ENCODE assay signal across 8 mouse cellular contexts in the genomic region with DNA sequence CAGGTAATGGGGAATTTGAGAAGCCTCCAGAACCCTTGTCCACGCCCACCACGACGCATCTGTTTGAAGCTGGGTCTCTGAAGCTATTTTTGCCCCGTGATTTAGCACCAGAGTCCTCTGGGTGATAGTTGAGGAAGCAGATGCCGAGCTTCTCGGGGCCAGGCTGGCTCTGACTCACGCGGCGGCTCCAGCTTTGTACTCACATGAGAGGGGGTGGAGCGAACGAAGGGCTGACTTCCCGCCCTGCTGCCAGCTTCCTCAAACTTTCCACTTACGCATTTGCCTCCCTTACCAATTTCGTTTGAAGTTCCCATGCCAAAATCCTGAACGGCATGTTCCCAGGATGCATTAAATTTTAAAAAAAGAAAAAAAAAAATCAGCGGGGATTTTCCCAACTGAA.
DNase-seq lines count a peak whose midpoint lies in the region; ATAC-seq and TF ChIP-seq lines count a peak whose summit lies in the region.

No protein-coding gene starts in this region.

- TF ChIP-seq POLR2A in cortical plate, adult 2 months (IDR thresholded peaks at IDR 0.05; ENCODE audit: extremely low read depth, insufficient read depth, low read length), result no peak

- H3K4me1 ChIP-seq in cortical plate, adult 2 months (ENCODE audit: control insufficient read depth, insufficient read depth, low read length), result no peaks in the 10 kb centered on the region
- peaks cover 4% of the 10 kb centered on the region for H3K4me1 ChIP-seq in limb, embryonic 11.5 days (ENCODE audit: control insufficient read depth, insufficient read depth, low read length)
- peaks cover 4% of the 10 kb centered on the region; the same call in 1 of the 2 replicates for H3K4me1 ChIP-seq in midbrain, embryonic 11.5 days (ENCODE audit: control insufficient read depth, insufficient read depth, low read length)

- H3K9me3 ChIP-seq in limb, embryonic 11.5 days (ENCODE audit: control insufficient read depth, low read length), result no peaks in the 10 kb centered on the region
- no peaks in the 10 kb centered on the region for H3K9me3 ChIP-seq in midbrain, embryonic 11.5 days (ENCODE audit: control insufficient read depth, low read length)

- H3K27me3 ChIP-seq in limb, embryonic 11.5 days (ENCODE audit: control insufficient read depth, insufficient read depth, low read length), result no peaks in the 10 kb centered on the region
- peaks cover 3% of the 10 kb centered on the region; the same call in 1 of the 2 replicates for H3K27me3 ChIP-seq in midbrain, embryonic 11.5 days (ENCODE audit: control insufficient read depth, insufficient read depth, low read length)

- H3K9ac ChIP-seq in limb, embryonic 11.5 days (ENCODE audit: low read length), result peak overlapping the region; percentile 43; the same call in 1 of the 2 replicates
- H3K9ac ChIP-seq in midbrain, embryonic 11.5 days (ENCODE audit: low read length), result peak overlapping the region; percentile 39

- no peaks in the 10 kb centered on the region for H3K36me3 ChIP-seq in limb, embryonic 11.5 days (ENCODE audit: control insufficient read depth, insufficient read depth, low read length)
- no peaks in the 10 kb centered on the region for H3K36me3 ChIP-seq in midbrain, embryonic 11.5 days (ENCODE audit: control insufficient read depth, insufficient read depth, low read length)

- WGBS in limb, embryonic 11.5 days, result under 1% methylated on average over 16 of the region's 16 CpGs
- WGBS in midbrain, embryonic 11.5 days, result 3% methylated on average over 16 of the region's 16 CpGs

- H3K4me3 ChIP-seq in cortical plate, adult 2 months (ENCODE audit: insufficient read depth, low read length), result 0 out of 2 replicates have a peak overlapping the region, but pooled peaks have one; percentile 16
- no peak overlapping the region for H3K4me3 ChIP-seq in limb, embryonic 11.5 days (ENCODE audit: low read depth, low read length)
- H3K4me3 ChIP-seq in midbrain, embryonic 11.5 days (ENCODE audit: low read depth, low read length), result no peak overlapping the region

- TF ChIP-seq CTCF in cortical plate, adult 2 months (IDR thresholded peaks at IDR 0.05; ENCODE audit: extremely low read depth, insufficient read depth, low read length), result no peak

- peak overlapping the region; percentile 46 for H3K4me2 ChIP-seq in limb, embryonic 11.5 days (ENCODE audit: low read depth, severe bottlenecking)
- peak overlapping the region; percentile 36 for H3K4me2 ChIP-seq in midbrain, embryonic 11.5 days

- peak; percentile 69 for DNase-seq in Muller cell, postnatal 12 days (ENCODE audit: inconsistent ontology term)
- DNase-seq in gastrocnemius, postnatal 14 days, result peak; percentile 74
- DNase-seq in induced T-regulatory cell, adult 2 months (ENCODE audit: low read depth), result peak; percentile 82
- DNase-seq in limb, embryonic 11.5 days (ENCODE audit: low spot score), result peak; percentile 82
- DNase-seq in midbrain, embryonic 11.5 days (ENCODE audit: low spot score, missing footprints), result peak; percentile 94
- DNase-seq in right cerebral cortex, postnatal 4 days, result peak; percentile 26
- DNase-seq in urinary bladder, postnatal 4 days (ENCODE audit: low spot score in 2 of 2), result peak; percentile 72 to 79

- H3K27ac ChIP-seq in cortical plate, adult 2 months (ENCODE audit: insufficient read depth, low read length), result no peak overlapping the region
- H3K27ac ChIP-seq in limb, embryonic 11.5 days (replicated peaks; ENCODE audit: low read depth, low read length), result no peak overlapping the region
- no peak overlapping the region for H3K27ac ChIP-seq in midbrain, embryonic 11.5 days (ENCODE audit: low read depth, low read length)

- intact Hi-C loops in gastrocnemius, postnatal 14 days (cut with DNase I; ENCODE audit: low total_unique reads), result loop anchor here (5.0 kb wide), 1 partner anchor 433 kb away; no protein-coding TSS in a partner anchor

- ATAC-seq in limb, embryonic 11.5 days (ENCODE audit: insufficient number of reproducible peaks, low FRiP score, low TSS enrichment, low read depth), result no peak
- peak; percentile 68; the same call in 1 of the 2 replicates for ATAC-seq in midbrain, embryonic 11.5 days (ENCODE audit: low FRiP score)

Comparison
In these comparisons a context has a peak if more than half of its experiments do, and no peak if none do; other contexts are left out.
1. DNase-seq: peak in every context shown above with its lines; median percentile 94 in midbrain, embryonic 11.5 days; 82 in induced T-regulatory cell, adult 2 months; 82 in limb, embryonic 11.5 days; 76 in urinary bladder, postnatal 4 days; 74 in gastrocnemius, postnatal 14 days; 69 in Muller cell, postnatal 12 days; 26 in right cerebral cortex, postnatal 4 days.